Mouse (Mus musculus): Measurements from ENCODE around the gene Atp6v0a4. TPM values are rescaled to one million over a fixed set of nuclear protein-coding genes. Genes with fewer than 3 reads are reported as not detected.
A peak's percentile ranks its signal among the peaks of the same experiment; 100 is the strongest.

Atp6v0a4 gene
- polyA plus RNA-seq, 1 experiment from 2014 or later = 0.37 TPM

- no peak overlapping the region for H3K4me2 ChIP-seq (replicated peaks; ENCODE audit: low read depth)
- TF ChIP-seq CTCF (IDR thresholded peaks at IDR 0.05; ENCODE audit: low read depth) = no peak
- H3K9ac ChIP-seq (ENCODE audit: low read depth, low read length) = no peak overlapping the region
- no peaks in the 10 kb centered on the region for H3K9me3 ChIP-seq (ENCODE audit: control insufficient read depth)
- no peak for ATAC-seq
- no peaks in the 10 kb centered on the region; the same call in 1 of the 2 replicates for H3K4me1 ChIP-seq (replicated peaks; ENCODE audit: control insufficient read depth, insufficient read depth, low read length)
- no peaks in the 10 kb centered on the region for H3K27me3 ChIP-seq (replicated peaks; ENCODE audit: control insufficient read depth, insufficient read depth, low read length)
- H3K36me3 ChIP-seq (ENCODE audit: control insufficient read depth, insufficient read depth) = peaks cover 10% of the 10 kb centered on the region; the same call in 1 of the 2 replicates
- no peak overlapping the region for H3K27ac ChIP-seq (ENCODE audit: low read depth, low read length)
- WGBS = 74% methylated on average over 8 of the region's 8 CpGs
- H3K4me3 ChIP-seq (ENCODE audit: low read depth, low read length) = no peak overlapping the region
These were observed 21.2 kb upstream of the Atp6v0a4 start for GRCm38 (mm10) chr6:38145463-38146065.

DNA sequence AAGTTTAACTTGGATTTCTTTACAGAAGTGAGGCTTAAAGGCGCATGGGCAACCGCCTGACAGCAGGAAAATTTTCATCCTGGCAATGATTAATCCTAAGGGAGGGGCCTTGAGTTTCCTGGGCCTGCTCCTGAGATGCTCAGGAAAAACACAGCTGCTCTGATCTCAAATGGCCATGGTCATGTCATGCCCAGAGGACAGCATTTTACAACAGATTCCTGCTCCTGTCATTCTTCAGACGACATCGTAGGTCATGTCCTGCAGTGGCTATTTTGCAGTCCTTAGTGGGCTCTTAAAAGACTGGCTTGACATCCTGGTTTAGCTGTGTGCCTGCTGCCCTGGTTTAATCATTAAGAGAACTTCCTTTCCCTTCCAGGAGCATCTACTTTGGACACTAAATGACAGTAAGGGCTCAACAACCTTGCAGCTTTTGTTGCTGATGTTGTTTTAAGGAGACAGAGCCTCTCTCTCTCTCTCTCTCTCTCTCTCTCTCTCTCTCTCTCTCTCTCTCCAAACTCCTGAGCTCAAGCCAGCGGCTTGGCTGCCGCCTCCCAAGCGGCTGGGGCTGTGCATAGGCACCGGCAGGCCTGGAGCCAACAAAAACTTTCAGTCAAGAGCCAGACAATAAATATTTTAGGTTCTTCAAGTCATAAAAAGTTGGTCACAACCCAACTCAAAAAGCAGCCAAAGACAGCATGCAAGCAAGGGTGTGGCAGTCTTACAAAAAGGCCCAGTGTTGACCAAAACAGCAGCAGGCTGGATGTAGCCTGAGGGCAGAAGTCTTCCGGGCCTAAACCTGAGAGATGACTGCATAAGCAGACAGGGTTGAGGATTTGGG is 20.0 kb upstream of the Atp6v0a4 start:
- Histone ChIP-seq H3K27ac (ENCODE audit: low read depth, low read length) (no peak overlapping the region), H3K4me1 (replicated peaks; ENCODE audit: control insufficient read depth, insufficient read depth, low read length) (no peaks in the 10 kb centered on the region; the same call in 1 of the 2 replicates), H3K9ac (ENCODE audit: low read depth, low read length) (no peak overlapping the region), H3K4me3 (ENCODE audit: low read depth, low read length) (no peak overlapping the region), H3K36me3 (ENCODE audit: control insufficient read depth, insufficient read depth) (peaks cover 9% of the 10 kb centered on the region; the same call in 1 of the 2 replicates), H3K4me2 (replicated peaks; ENCODE audit: low read depth) (no peak overlapping the region), H3K9me3 (ENCODE audit: control insufficient read depth) (no peaks in the 10 kb centered on the region), H3K27me3 (replicated peaks; ENCODE audit: control insufficient read depth, insufficient read depth, low read length) (no peaks in the 10 kb centered on the region)
- no peak for TF ChIP-seq CTCF (IDR thresholded peaks at IDR 0.05; ENCODE audit: low read depth)
- 24% methylated on average over 9 of the region's 9 CpGs for WGBS
- ATAC-seq = 0 out of 2 replicates have a peak, but pooled peaks have one; percentile 22

GRCm38 (mm10) chr6:38140402-38140801 is 16.0 kb upstream of the Atp6v0a4 start:
- no peak overlapping the region; the same call in 1 of the 2 replicates for H3K27ac ChIP-seq (ENCODE audit: low read depth, low read length)
- no peaks in the 10 kb centered on the region for H3K36me3 ChIP-seq (ENCODE audit: control insufficient read depth, insufficient read depth)
- TF ChIP-seq CTCF (IDR thresholded peaks at IDR 0.05; ENCODE audit: low read depth) = no peak
- no peak overlapping the region for H3K4me3 ChIP-seq (ENCODE audit: low read depth, low read length)
- H3K9me3 ChIP-seq (ENCODE audit: control insufficient read depth) = no peaks in the 10 kb centered on the region
- WGBS = 89% methylated on average over 9 of the region's 9 CpGs
- ATAC-seq = no peak
- no peak overlapping the region for H3K4me2 ChIP-seq (replicated peaks; ENCODE audit: low read depth)
- no peak overlapping the region for H3K9ac ChIP-seq (ENCODE audit: low read depth, low read length)
- no peaks in the 10 kb centered on the region for H3K27me3 ChIP-seq (replicated peaks; ENCODE audit: control insufficient read depth, insufficient read depth, low read length)
- H3K4me1 ChIP-seq (replicated peaks; ENCODE audit: control insufficient read depth, insufficient read depth, low read length) = no peaks in the 10 kb centered on the region; the same call in 1 of the 2 replicates

DNA sequence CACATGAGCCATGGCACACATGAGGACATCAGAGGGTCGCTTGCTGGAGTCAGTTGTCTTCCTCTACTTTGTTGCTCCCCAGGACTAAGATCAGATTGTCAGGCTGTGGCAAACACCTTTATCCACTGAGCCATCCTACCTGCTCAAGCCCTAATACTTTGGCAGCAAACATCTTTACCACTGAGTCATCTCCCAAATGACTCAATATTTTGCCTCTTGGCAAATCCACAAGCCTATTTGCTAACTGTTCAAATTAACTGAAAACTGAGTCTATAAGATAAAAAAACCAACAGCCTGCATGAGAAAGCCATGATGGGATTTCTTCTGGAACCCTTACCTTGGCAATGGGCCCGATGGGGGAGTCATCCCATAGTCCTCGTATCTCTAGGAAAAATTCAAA is 14.7 kb upstream of the Atp6v0a4 start:
- no peaks in the 10 kb centered on the region for H3K4me1 ChIP-seq (replicated peaks; ENCODE audit: control insufficient read depth, insufficient read depth, low read length)
- no peaks in the 10 kb centered on the region for H3K9me3 ChIP-seq (ENCODE audit: control insufficient read depth)
- no peak for TF ChIP-seq CTCF (IDR thresholded peaks at IDR 0.05; ENCODE audit: low read depth)
- no peaks in the 10 kb centered on the region for H3K36me3 ChIP-seq (ENCODE audit: control insufficient read depth, insufficient read depth)
- no peaks in the 10 kb centered on the region for H3K27me3 ChIP-seq (replicated peaks; ENCODE audit: control insufficient read depth, insufficient read depth, low read length)
- 88% methylated on average over 3 of the region's 3 CpGs for WGBS
- no peak overlapping the region for H3K27ac ChIP-seq (ENCODE audit: low read depth, low read length)
- H3K4me3 ChIP-seq (ENCODE audit: low read depth, low read length) = no peak overlapping the region
- no peak overlapping the region for H3K4me2 ChIP-seq (replicated peaks; ENCODE audit: low read depth)
- no peak overlapping the region for H3K9ac ChIP-seq (ENCODE audit: low read depth, low read length)
- ATAC-seq = no peak

- no peak for TF ChIP-seq CTCF (IDR thresholded peaks at IDR 0.05; ENCODE audit: low read depth)
- Histone ChIP-seq H3K9ac (ENCODE audit: low read depth, low read length) (no peak overlapping the region), H3K9me3 (ENCODE audit: control insufficient read depth) (no peaks in the 10 kb centered on the region), H3K4me2 (replicated peaks; ENCODE audit: low read depth) (no peak overlapping the region), H3K36me3 (ENCODE audit: control insufficient read depth, insufficient read depth) (no peaks in the 10 kb centered on the region), H3K4me3 (ENCODE audit: low read depth, low read length) (no peak overlapping the region), H3K27me3 (replicated peaks; ENCODE audit: control insufficient read depth, insufficient read depth, low read length) (no peaks in the 10 kb centered on the region), H3K4me1 (replicated peaks; ENCODE audit: control insufficient read depth, insufficient read depth, low read length) (no peaks in the 10 kb centered on the region), H3K27ac (ENCODE audit: low read depth, low read length) (no peak overlapping the region)
- no peak for ATAC-seq
- 85% methylated on average over 8 of the region's 8 CpGs for WGBS
These were observed 10.6 kb upstream of the Atp6v0a4 start for GRCm38 (mm10) chr6:38134806-38135559.

GRCm38 (mm10) chr6:38131801-38132231 is 7.4 kb upstream of the Atp6v0a4 start:
- H3K36me3 ChIP-seq (ENCODE audit: control insufficient read depth, insufficient read depth) = no peaks in the 10 kb centered on the region; the same call in 1 of the 2 replicates
- no peak overlapping the region for H3K27ac ChIP-seq (ENCODE audit: low read depth, low read length)
- ATAC-seq = no peak
- H3K9me3 ChIP-seq (ENCODE audit: control insufficient read depth) = no peaks in the 10 kb centered on the region
- no peaks in the 10 kb centered on the region for H3K4me1 ChIP-seq (replicated peaks; ENCODE audit: control insufficient read depth, insufficient read depth, low read length)
- no peak overlapping the region for H3K9ac ChIP-seq (ENCODE audit: low read depth, low read length)
- 51% methylated on average over 4 of the region's 4 CpGs for WGBS
- H3K4me3 ChIP-seq (ENCODE audit: low read depth, low read length) = no peak overlapping the region
- no peaks in the 10 kb centered on the region for H3K27me3 ChIP-seq (replicated peaks; ENCODE audit: control insufficient read depth, insufficient read depth, low read length)
- TF ChIP-seq CTCF (IDR thresholded peaks at IDR 0.05; ENCODE audit: low read depth) = no peak
- H3K4me2 ChIP-seq (replicated peaks; ENCODE audit: low read depth) = no peak overlapping the region

Data from intestine, postnatal 0 days (tissue).